In genomic region chr1:168008216-168008615, GRCm38 (mm10) we compare ENCODE assay signal across 18 mouse cellular contexts.
"Had no signal": no experiment of that assay in that cellular context is flagged by ENCODE, and none has a peak within 500 bp of the region (broad histone marks: within the 10 kb centered on the region; RNA-seq: fewer than 3 reads in every experiment).

No protein-coding gene starts in this region.

- H3K27ac ChIP-seq: midbrain, embryonic 10.5 days; midbrain, embryonic 12.5 days; neural tube, embryonic 13.5 days; neural tube, embryonic 15.5 days; stomach, embryonic 15.5 days; stomach, postnatal 0 days had no signal

- H3K4me3 ChIP-seq: midbrain, embryonic 10.5 days; midbrain, embryonic 12.5 days; myocyte; neural tube, embryonic 13.5 days; neural tube, embryonic 15.5 days; stomach, embryonic 15.5 days had no signal

- H3K4me1 ChIP-seq: midbrain, embryonic 12.5 days; neural tube, embryonic 13.5 days; neural tube, embryonic 15.5 days had no signal

- H3K9ac ChIP-seq: lung, embryonic 14.5 days; midbrain, embryonic 12.5 days; neural tube, embryonic 13.5 days; neural tube, embryonic 15.5 days; stomach, embryonic 15.5 days had no signal

- H3K36me3 ChIP-seq: midbrain, embryonic 10.5 days; midbrain, embryonic 12.5 days; neural tube, embryonic 13.5 days; neural tube, embryonic 15.5 days; stomach, embryonic 15.5 days had no signal

- H3K9me3 ChIP-seq: neural tube, embryonic 13.5 days; neural tube, embryonic 15.5 days; stomach, embryonic 15.5 days had no signal

- DNase-seq: lung, adult 18-20 months; lung, embryonic 14.5 days; lung, postnatal 10 days; lung, postnatal 4 days; midbrain, embryonic 14.5 days; right cerebral cortex, adult 18-20 months; right cerebral cortex, postnatal 25 days; thymus, adult 18-20 months; thymus, postnatal 14 days; thymus, postnatal 36 days had no signal

- H3K27me3 ChIP-seq: midbrain, embryonic 12.5 days; neural tube, embryonic 13.5 days; neural tube, embryonic 15.5 days; stomach, embryonic 15.5 days had no signal

- ATAC-seq: midbrain, embryonic 16.5 days had no signal

- H3K4me2 ChIP-seq: lung, embryonic 14.5 days; midbrain, embryonic 12.5 days; neural tube, embryonic 13.5 days; neural tube, embryonic 15.5 days; stomach, embryonic 15.5 days had no signal
